Mouse (Mus musculus): ENCODE measurements at regions not wholly inside any gene's neighbourhood (a gene's known extent, or its start where the extent isn't known, plus 50 kb on each side); places are given as distances from the start of the nearest gene placed in this dataset.
"Not testable (repeated sequence)": the region's sequence is repeated elsewhere in the genome, so short reads cannot be mapped to it uniquely, and the experiment has no call there.

- no peak for DNase-seq (ENCODE audit: low spot score)
These were observed 170.6 kb downstream of the Eipr1 start for GRCm38 (mm10) chr12:28922236-28922635.

GRCm38 (mm10) chr12:28925206-28925605, 173.6 kb downstream of the Eipr1 start:
- DNase-seq (ENCODE audit: low spot score), result no peak

GRCm38 (mm10) chr12:28939936-28940335, 188.3 kb downstream of the Eipr1 start:
- no peak for DNase-seq (ENCODE audit: low spot score)

GRCm38 (mm10) chr12:28948889-28949288, 197.3 kb downstream of the Eipr1 start:
- DNase-seq (ENCODE audit: low spot score), result no peak

DNA sequence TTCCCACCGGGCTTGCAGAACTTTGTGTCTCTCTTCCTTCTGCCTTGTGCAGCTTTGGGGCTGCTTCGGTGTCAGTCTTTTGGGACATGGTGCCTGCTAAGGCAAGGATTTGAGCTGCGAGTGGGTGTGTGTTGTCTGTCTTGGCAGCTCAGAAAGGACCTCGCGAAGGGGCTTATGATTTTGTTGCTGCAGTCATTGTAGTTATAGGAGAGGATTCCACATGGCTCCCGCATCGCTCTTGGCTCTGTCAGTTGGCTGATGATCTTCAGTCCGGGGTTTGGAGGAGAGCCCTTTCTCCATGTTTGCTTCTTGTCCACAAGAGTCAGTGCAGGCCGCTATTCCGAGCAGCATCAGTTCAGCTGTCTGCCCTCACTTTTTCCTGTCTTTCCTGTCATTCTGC, 197.7 kb downstream of the Eipr1 start:
- DNase-seq (ENCODE audit: low spot score), result no peak

DNA sequence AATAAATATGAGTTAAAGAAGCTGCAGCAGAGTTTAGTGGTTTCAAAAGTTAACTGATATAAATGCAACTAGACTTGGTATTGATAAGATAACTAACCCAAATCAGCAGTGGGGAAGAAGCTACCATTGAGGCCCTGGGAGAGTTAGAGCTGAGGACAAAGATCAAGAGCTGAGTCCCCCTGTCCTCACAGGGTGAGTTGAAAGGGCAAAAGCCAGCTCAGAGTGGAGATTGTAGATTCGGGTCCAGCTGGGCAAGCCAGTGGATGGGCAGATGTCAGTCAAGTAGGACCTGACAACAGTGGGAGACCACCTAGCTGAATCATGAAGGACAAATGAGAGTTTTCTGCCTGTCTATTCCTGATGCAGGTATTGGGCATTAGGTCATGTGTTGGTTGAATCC, 205.6 kb downstream of the Eipr1 start:
- no peak for DNase-seq (ENCODE audit: low spot score)

GRCm38 (mm10) chr12:28958661-28959060, 207.1 kb downstream of the Eipr1 start:
- no peak for DNase-seq (ENCODE audit: low spot score)

- DNase-seq (ENCODE audit: low spot score), result no peak
These were observed 218.2 kb downstream of the Eipr1 start for GRCm38 (mm10) chr12:28969671-28970379.

GRCm38 (mm10) chr12:28974571-28975041, 223.0 kb downstream of the Eipr1 start:
- no peak for DNase-seq (ENCODE audit: low spot score)

GRCm38 (mm10) chr12:28975249-28975648, 223.6 kb downstream of the Eipr1 start:
- DNase-seq (ENCODE audit: low spot score), result no peak

GRCm38 (mm10) chr12:28979679-28980078, 228.1 kb downstream of the Eipr1 start:
- no peak for DNase-seq (ENCODE audit: low spot score)

DNA sequence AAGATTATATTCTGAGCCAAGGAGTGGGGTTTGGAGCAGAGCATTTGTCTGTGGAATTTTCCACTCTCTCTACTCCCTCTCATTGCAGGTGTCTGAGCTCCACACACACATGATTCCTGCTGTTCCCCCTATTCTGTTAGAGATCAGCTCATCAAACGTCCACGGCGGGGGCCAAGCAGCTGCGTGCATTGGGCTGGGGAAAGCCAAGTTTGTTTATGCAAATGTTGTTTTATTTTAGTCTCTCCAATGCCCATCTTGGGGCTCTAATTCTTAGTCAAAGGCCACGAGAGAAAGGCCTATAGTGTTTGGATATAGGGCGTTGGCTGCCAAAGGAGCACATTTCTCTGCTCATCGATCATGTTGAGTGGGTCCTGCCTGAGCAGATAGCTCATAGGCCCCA, 234.6 kb downstream of the Eipr1 start:
- DNase-seq (ENCODE audit: low spot score), result no peak

GRCm38 (mm10) chr12:28997474-28998192, 246.0 kb downstream of the Eipr1 start:
- no peak for DNase-seq (ENCODE audit: low spot score)

DNA sequence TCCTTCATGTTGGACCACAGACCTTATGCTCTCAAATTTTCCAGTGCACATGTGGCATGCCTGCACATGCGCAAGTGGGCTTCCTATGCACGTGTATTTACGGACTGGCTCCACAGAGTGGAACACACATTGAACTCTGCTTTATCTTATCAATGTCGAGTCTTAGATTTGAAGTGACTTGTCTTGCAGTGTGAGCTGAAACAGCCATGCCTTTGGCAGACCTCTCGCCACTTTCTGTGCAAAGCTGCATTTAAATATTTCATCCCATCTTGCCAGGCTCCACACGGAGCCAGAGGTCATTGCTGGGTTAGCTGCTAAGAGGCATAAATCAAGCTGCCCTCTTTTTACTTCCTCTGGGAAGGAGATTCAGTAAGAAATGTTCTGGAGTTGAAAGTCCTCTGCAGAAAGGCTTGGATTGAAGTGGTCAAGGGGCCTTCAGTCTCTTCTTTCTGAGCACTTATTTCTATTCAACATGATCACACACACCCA, 248.4 kb downstream of the Eipr1 start:
- DNase-seq (ENCODE audit: low spot score), result no peak

DNA sequence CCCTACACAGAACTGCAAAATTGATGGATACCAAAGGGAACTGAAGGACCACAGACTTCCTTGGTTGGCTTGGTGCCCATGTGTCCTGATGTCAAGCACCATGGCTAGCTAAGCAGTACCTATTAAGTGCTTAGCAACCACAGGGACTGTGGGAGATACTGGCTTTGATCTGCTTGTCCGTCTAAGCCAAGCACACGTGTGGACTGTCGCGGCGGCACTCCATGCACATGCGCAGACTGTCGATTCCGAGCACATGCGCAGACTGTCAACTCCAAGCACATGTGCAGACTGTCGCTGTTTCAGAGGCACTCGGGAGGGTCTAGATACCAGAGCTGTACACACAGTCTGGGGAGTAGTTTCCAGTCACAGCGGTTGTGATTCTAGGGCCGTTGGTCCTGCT, 252.9 kb downstream of the Eipr1 start:
- no peak for DNase-seq (ENCODE audit: low spot score)

GRCm38 (mm10) chr12:29014601-29015000, 263.0 kb downstream of the Eipr1 start:
- DNase-seq (ENCODE audit: low spot score), result no peak

- no peak for DNase-seq (ENCODE audit: low spot score)
These were observed 263.7 kb downstream of the Eipr1 start for GRCm38 (mm10) chr12:29015200-29015862.

- no peak for DNase-seq (ENCODE audit: low spot score)
These were observed 269.5 kb downstream of the Eipr1 start for GRCm38 (mm10) chr12:29021152-29021551.

DNA sequence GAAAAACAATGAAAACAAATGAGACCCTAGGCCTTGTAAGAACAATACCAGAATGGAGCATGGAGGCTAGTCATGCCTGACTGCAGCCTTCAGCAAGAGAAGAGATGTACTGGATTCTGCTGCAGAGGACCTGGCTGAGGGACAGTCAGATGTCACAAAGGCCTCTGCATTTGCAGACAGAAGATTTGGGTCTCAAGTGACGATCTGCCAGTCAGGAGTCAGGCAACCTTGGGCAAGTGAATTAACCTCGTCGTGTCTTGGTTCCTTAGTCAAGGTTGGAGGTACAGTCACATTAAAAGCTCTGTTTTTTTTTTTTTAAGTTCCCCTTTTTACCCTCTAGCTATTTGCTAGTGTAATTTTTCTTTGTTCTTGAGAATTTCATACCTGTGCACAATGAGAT, 276.6 kb downstream of the Eipr1 start:
- no peak for DNase-seq (ENCODE audit: low spot score)

GRCm38 (mm10) chr12:29029461-29029860, 277.9 kb downstream of the Eipr1 start:
- DNase-seq (ENCODE audit: low spot score), result no peak

DNA sequence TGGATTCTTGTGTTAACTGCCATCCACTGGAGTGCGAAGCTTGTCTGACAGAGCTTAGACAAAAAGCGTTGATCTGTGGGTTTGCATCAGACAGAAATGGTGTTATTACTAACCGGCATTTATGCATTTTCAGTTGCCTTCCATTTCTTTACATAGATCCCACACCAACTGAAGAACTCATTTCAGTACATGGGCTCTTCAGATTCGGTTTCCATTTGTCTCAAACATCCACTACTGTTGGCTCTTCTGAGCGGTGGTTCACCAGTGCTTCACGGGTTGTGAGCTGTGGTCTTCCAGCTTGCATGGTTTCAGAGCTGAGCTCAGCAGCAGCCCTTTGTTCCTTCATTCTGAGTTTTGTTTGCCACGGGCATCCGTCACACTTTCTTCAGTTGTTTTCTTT, 294.4 kb downstream of the Eipr1 start:
- no peak for DNase-seq (ENCODE audit: low spot score)

DNA sequence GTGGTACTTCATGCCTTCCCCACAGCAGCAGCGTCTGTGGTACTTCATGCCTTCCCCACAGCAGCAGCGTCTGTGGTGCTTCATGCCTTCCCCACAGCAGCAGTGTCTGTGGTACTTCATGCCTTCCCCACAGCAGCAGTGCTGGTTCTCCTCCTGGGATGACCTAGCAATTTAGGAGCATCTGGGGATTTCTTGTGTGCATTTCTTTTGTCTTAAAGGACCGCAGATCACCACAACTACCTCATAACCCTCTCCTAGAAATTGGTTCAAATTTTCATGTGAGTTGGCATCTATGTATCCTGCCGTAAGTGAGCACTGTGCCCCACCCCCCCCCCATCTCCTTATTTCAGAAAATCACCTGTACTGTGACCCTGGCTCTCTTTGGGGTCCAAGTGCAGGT, 297.0 kb downstream of the Eipr1 start:
- not testable (repeated sequence) for DNase-seq (ENCODE audit: low spot score)

GRCm38 (mm10) chr12:29049105-29049511, 297.5 kb downstream of the Eipr1 start:
- no peak for DNase-seq (ENCODE audit: low spot score)

Data from T-cell, adult 2 months (primary cell).